Mouse (Mus musculus): ENCODE results near the gene Cdhr4. TPM values are rescaled to one million over a fixed set of nuclear protein-coding genes. Genes with fewer than 3 reads are reported as not detected.
A peak's percentile ranks its signal among the peaks of the same experiment; 100 is the strongest.

The Cdhr4 gene
- polyA plus RNA-seq, 1 experiment from 2014 or later: 1.9 TPM

- H3K27me3 ChIP-seq (ENCODE audit: control insufficient read depth, insufficient read depth, low read length): no peaks in the 10 kb centered on the region
- H3K4me1 ChIP-seq (replicated peaks; ENCODE audit: control insufficient read depth, insufficient read depth, low read length): no peaks in the 10 kb centered on the region
- H3K4me3 ChIP-seq (ENCODE audit: low read depth, low read length): no peak overlapping the region
- WGBS: 92% methylated on average over 7 of the region's 7 CpGs
- peaks cover 5% of the 10 kb centered on the region; the same call in 1 of the 2 replicates for H3K36me3 ChIP-seq (ENCODE audit: control insufficient read depth, insufficient read depth, low read length)
- no peak overlapping the region for H3K4me2 ChIP-seq (ENCODE audit: low read depth, low read length, severe bottlenecking)
- H3K9me3 ChIP-seq (ENCODE audit: control insufficient read depth, low read length): no peaks in the 10 kb centered on the region
- DNase-seq (ENCODE audit: low spot score) (no peak), ATAC-seq (replicated peaks; ENCODE audit: low FRiP score) (no peak)
- no peak overlapping the region for H3K27ac ChIP-seq (ENCODE audit: low read depth, low read length)
- H3K9ac ChIP-seq (ENCODE audit: low read length): no peak overlapping the region
Observed at GRCm38 (mm10) chr9:107968531-107968930, 23.8 kb upstream of the Cdhr4 start.

- H3K4me3 ChIP-seq (ENCODE audit: low read depth, low read length): no peak overlapping the region
- H3K4me2 ChIP-seq (ENCODE audit: low read depth, low read length, severe bottlenecking): no peak overlapping the region
- H3K9me3 ChIP-seq (ENCODE audit: control insufficient read depth, low read length): no peaks in the 10 kb centered on the region
- no peaks in the 10 kb centered on the region for H3K4me1 ChIP-seq (replicated peaks; ENCODE audit: control insufficient read depth, insufficient read depth, low read length)
- no peak overlapping the region for H3K27ac ChIP-seq (ENCODE audit: low read depth, low read length)
- no peak for DNase-seq (ENCODE audit: low spot score)
- no peaks in the 10 kb centered on the region for H3K27me3 ChIP-seq (ENCODE audit: control insufficient read depth, insufficient read depth, low read length)
- 93% methylated on average over 5 of the region's 5 CpGs for WGBS
- no peak for ATAC-seq (replicated peaks; ENCODE audit: low FRiP score)
- peaks cover 5% of the 10 kb centered on the region; the same call in 1 of the 2 replicates for H3K36me3 ChIP-seq (ENCODE audit: control insufficient read depth, insufficient read depth, low read length)
- H3K9ac ChIP-seq (ENCODE audit: low read length): no peak overlapping the region
Observed at GRCm38 (mm10) chr9:107970311-107970710, 22.0 kb upstream of the Cdhr4 start.

DNA sequence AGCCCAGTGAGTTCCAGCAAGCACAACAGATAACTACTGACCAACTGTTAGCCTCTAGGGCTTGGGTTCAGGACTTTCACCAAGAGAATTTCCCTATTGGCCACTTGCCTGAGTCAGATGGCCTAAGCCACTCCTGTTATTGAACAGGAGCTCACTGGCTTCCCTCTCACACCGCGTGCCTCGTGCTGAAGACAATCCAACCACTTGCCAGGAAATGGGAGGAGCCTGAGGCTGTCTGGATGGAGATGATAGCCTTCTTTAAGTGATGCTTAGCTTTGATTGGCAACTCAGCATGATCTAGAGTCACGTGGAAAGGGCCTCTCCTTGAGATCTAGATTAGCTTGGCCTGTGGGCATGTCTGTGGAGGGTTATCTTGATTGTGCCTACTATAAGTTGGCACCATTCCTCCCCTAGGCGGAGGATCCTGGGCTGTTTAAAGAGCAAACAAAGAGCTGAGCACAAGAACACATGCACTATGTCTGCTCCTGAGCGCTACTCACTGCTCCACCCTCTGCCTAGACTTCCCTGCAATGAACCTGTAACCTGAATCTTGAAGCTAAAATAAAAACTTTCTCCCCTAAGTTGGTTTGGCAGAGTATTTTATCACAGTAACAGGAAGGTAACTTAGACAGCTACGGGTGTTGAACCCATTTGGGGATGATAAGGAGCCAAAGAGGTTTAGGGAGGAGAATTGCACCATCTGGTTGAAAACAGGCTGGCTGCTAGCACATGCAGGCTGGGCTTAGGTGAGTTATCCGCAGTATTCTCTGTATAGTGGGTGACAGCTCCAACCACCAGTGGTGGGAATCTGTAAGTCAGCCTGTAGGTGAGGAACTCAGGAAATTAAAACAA lies 20.4 kb upstream of the Cdhr4 start:
- no peaks in the 10 kb centered on the region for H3K4me1 ChIP-seq (replicated peaks; ENCODE audit: control insufficient read depth, insufficient read depth, low read length)

GRCm38 (mm10) chr9:107974491-107975171 lies 17.7 kb upstream of the Cdhr4 start:
- 85% methylated on average over 10 of the region's 10 CpGs for whole genome bisulfite sequencing
- Histone ChIP-seq H3K27ac (ENCODE audit: low read depth, low read length) (peak overlapping the region; percentile 14; the same call in 1 of the 2 replicates), H3K9ac (ENCODE audit: low read length) (no peak overlapping the region), H3K36me3 (ENCODE audit: control insufficient read depth, insufficient read depth, low read length) (peaks cover 5% of the 10 kb centered on the region; the same call in 1 of the 2 replicates), H3K9me3 (ENCODE audit: control insufficient read depth, low read length) (no peaks in the 10 kb centered on the region), H3K27me3 (ENCODE audit: control insufficient read depth, insufficient read depth, low read length) (no peaks in the 10 kb centered on the region), H3K4me1 (replicated peaks; ENCODE audit: control insufficient read depth, insufficient read depth, low read length) (no peaks in the 10 kb centered on the region), H3K4me2 (ENCODE audit: low read depth, low read length, severe bottlenecking) (no peak overlapping the region), H3K4me3 (ENCODE audit: low read depth, low read length) (no peak overlapping the region)
- no peak for ATAC-seq (replicated peaks; ENCODE audit: low FRiP score)
- DNase-seq (ENCODE audit: low spot score): no peak

More for the DNA sequence above, 20.4 kb upstream of the Cdhr4 start:
- Histone ChIP-seq H3K4me2 (ENCODE audit: low read depth, low read length, severe bottlenecking) (no peak overlapping the region), H3K27me3 (ENCODE audit: control insufficient read depth, insufficient read depth, low read length) (no peaks in the 10 kb centered on the region), H3K9ac (ENCODE audit: low read length) (no peak overlapping the region), H3K36me3 (ENCODE audit: control insufficient read depth, insufficient read depth, low read length) (peaks cover 5% of the 10 kb centered on the region; the same call in 1 of the 2 replicates), H3K9me3 (ENCODE audit: control insufficient read depth, low read length) (no peaks in the 10 kb centered on the region), H3K4me3 (ENCODE audit: low read depth, low read length) (no peak overlapping the region), H3K27ac (ENCODE audit: low read depth, low read length) (no peak overlapping the region)
- 85% methylated on average over 8 of the region's 8 CpGs for WGBS
- no peak for DNase-seq (ENCODE audit: low spot score)
- ATAC-seq (replicated peaks; ENCODE audit: low FRiP score): no peak

GRCm38 (mm10) chr9:107975399-107976386 lies 16.6 kb upstream of the Cdhr4 start, which contains the start of gene Uba7:
TSS of gene Uba7 (plus strand) at chr9:107975505.
- Histone ChIP-seq H3K27me3 (ENCODE audit: control insufficient read depth, insufficient read depth, low read length) (no peaks in the 10 kb centered on the region), H3K36me3 (ENCODE audit: control insufficient read depth, insufficient read depth, low read length) (peaks cover 3% of the 10 kb centered on the region; the same call in 1 of the 2 replicates), H3K27ac (ENCODE audit: low read depth, low read length) (peak within 1 kb of the TSS; percentile 14; the same call in 1 of the 2 replicates), H3K9ac (ENCODE audit: low read length) (no peak within 1 kb of the TSS), H3K4me1 (replicated peaks; ENCODE audit: control insufficient read depth, insufficient read depth, low read length) (no peaks in the 10 kb centered on the region), H3K9me3 (ENCODE audit: control insufficient read depth, low read length) (no peaks in the 10 kb centered on the region), H3K4me2 (ENCODE audit: low read depth, low read length, severe bottlenecking) (no peak within 1 kb of the TSS), H3K4me3 (ENCODE audit: low read depth, low read length) (no peak within 1 kb of the TSS)
- no peak for DNase-seq (ENCODE audit: low spot score)
- WGBS: 78% methylated on average over 12 of the region's 12 CpGs
- ATAC-seq (replicated peaks; ENCODE audit: low FRiP score): no peak

DNA sequence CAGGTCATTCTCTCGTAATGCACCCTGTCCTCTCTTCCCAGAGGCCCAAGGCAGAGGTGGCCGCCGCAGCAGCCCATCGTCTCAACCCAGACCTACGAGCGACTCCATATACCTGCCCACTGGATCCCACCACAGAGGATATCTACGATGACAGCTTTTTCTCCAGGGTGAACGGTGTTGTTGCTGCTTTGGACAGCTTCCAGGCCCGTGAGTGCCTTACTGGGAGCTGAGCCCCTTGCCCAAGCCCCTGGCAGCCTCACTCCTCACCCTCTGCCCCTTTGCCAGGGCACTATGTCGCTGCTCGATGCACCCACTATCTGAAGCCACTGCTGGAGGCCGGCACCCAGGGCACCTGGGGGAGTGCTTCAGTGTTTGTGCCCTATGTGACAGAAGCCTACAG lies 13.5 kb upstream of the Cdhr4 start:
- Histone ChIP-seq H3K4me1 (replicated peaks; ENCODE audit: control insufficient read depth, insufficient read depth, low read length) (peaks cover 5% of the 10 kb centered on the region; the same call in 1 of the 2 replicates), H3K27ac (ENCODE audit: low read depth, low read length) (no peak overlapping the region), H3K27me3 (ENCODE audit: control insufficient read depth, insufficient read depth, low read length) (no peaks in the 10 kb centered on the region), H3K9me3 (ENCODE audit: control insufficient read depth, low read length) (no peaks in the 10 kb centered on the region), H3K36me3 (ENCODE audit: control insufficient read depth, insufficient read depth, low read length) (no peaks in the 10 kb centered on the region), H3K4me2 (ENCODE audit: low read depth, low read length, severe bottlenecking) (no peak overlapping the region), H3K4me3 (ENCODE audit: low read depth, low read length) (no peak overlapping the region), H3K9ac (ENCODE audit: low read length) (no peak overlapping the region)
- 87% methylated on average over 12 of the region's 12 CpGs for WGBS
- no peak for ATAC-seq (replicated peaks; ENCODE audit: low FRiP score)
- DNase-seq (ENCODE audit: low spot score): no peak

- H3K4me2 ChIP-seq (ENCODE audit: low read depth, low read length, severe bottlenecking): no peak overlapping the region; the same call in 1 of the 2 replicates
- no peaks in the 10 kb centered on the region for H3K9me3 ChIP-seq (ENCODE audit: control insufficient read depth, low read length)
- no peaks in the 10 kb centered on the region for H3K36me3 ChIP-seq (ENCODE audit: control insufficient read depth, insufficient read depth, low read length)
- ATAC-seq (replicated peaks; ENCODE audit: low FRiP score): no peak
- no peak overlapping the region; the same call in 1 of the 2 replicates for H3K9ac ChIP-seq (ENCODE audit: low read length)
- no peak overlapping the region for H3K4me3 ChIP-seq (ENCODE audit: low read depth, low read length)
- H3K4me1 ChIP-seq (replicated peaks; ENCODE audit: control insufficient read depth, insufficient read depth, low read length): peaks cover 11% of the 10 kb centered on the region; the same call in 1 of the 2 replicates
- peaks cover 15% of the 10 kb centered on the region for H3K27me3 ChIP-seq (ENCODE audit: control insufficient read depth, insufficient read depth, low read length)
- no peak for DNase-seq (ENCODE audit: low spot score)
- peak overlapping the region; percentile 62 for H3K27ac ChIP-seq (ENCODE audit: low read depth, low read length)
- WGBS: 60% methylated on average over 7 of the region's 7 CpGs
Observed at GRCm38 (mm10) chr9:107981684-107982605, 10.4 kb upstream of the Cdhr4 start.
